Mouse (Mus musculus) gastrocnemius, postnatal 25 days (tissue): ENCODE measurements around the gene Atp6v0a4. TPM values are rescaled to one million over a fixed set of nuclear protein-coding genes. Genes with fewer than 3 reads are reported as not detected.

ENCODE experiments used
- DNase-seq: peaks from one replicate; pipeline ENCODE4 v3.0.0; 2022
- total RNA-seq, 2 experiments: library from RNA; stranded (reverse); gene quantifications; 1 replicate in 1 of 2; 2 replicates in 1 of 2; pipeline ENCODE4 v1.2.3; 2021

The Atp6v0a4 gene
- total RNA-seq, 2 experiments from 2014 or later, result 0.72 to 1.1 TPM

GRCm38 (mm10) chr6:38124882-38125281 lies 496 bp upstream of the Atp6v0a4 start:
- no peak for DNase-seq

GRCm38 (mm10) chr6:38123471-38124206 lies 747 bp downstream of the Atp6v0a4 start:
- no peak for DNase-seq

GRCm38 (mm10) chr6:38122791-38123190 lies 1.6 kb downstream of the Atp6v0a4 start:
- no peak for DNase-seq

GRCm38 (mm10) chr6:38121843-38122242 lies 2.5 kb downstream of the Atp6v0a4 start:
- DNase-seq, result no peak

- DNase-seq, result no peak
Observed at GRCm38 (mm10) chr6:38120681-38121371, 3.6 kb downstream of the Atp6v0a4 start.

- no peak for DNase-seq
Observed at GRCm38 (mm10) chr6:38118341-38118740, 6.0 kb downstream of the Atp6v0a4 start.

GRCm38 (mm10) chr6:38116107-38116770 lies 8.1 kb downstream of the Atp6v0a4 start:
- DNase-seq, result no peak

- no peak for DNase-seq
Observed at GRCm38 (mm10) chr6:38110859-38111258, 13.5 kb downstream of the Atp6v0a4 start.

- no peak for DNase-seq
Observed at GRCm38 (mm10) chr6:38109871-38110270, 14.5 kb downstream of the Atp6v0a4 start.

GRCm38 (mm10) chr6:38109160-38109795 lies 15.1 kb downstream of the Atp6v0a4 start, which contains the start of gene Tmem213:
Gene Tmem213, plus strand, starts transcription at chr6:38109255.
- DNase-seq, result no peak

- no peak for DNase-seq
Observed at GRCm38 (mm10) chr6:38108449-38108848, 15.9 kb downstream of the Atp6v0a4 start.

GRCm38 (mm10) chr6:38105924-38106323 lies 18.5 kb downstream of the Atp6v0a4 start:
- no peak for DNase-seq

GRCm38 (mm10) chr6:38103775-38104174 lies 20.6 kb downstream of the Atp6v0a4 start:
- no peak for DNase-seq

- no peak for DNase-seq
Observed at GRCm38 (mm10) chr6:38102216-38102795, 22.1 kb downstream of the Atp6v0a4 start.

- DNase-seq, result peak; percentile 15
Observed at GRCm38 (mm10) chr6:38096961-38097370, 27.4 kb downstream of the Atp6v0a4 start.

- DNase-seq, result no peak
Observed at GRCm38 (mm10) chr6:38094701-38095100, 29.7 kb downstream of the Atp6v0a4 start.

GRCm38 (mm10) chr6:38092539-38092938 lies 31.8 kb downstream of the Atp6v0a4 start:
- DNase-seq, result no peak

- DNase-seq, result no peak
Observed at GRCm38 (mm10) chr6:38087242-38088026, 37.0 kb downstream of the Atp6v0a4 start.

- no peak for DNase-seq
Observed at GRCm38 (mm10) chr6:38083204-38083603, 41.2 kb downstream of the Atp6v0a4 start.

GRCm38 (mm10) chr6:38081727-38082341 lies 42.6 kb downstream of the Atp6v0a4 start:
- DNase-seq, result peak; percentile 19

GRCm38 (mm10) chr6:38080364-38080763 lies 44.0 kb downstream of the Atp6v0a4 start:
- peak; percentile 29 for DNase-seq
